Mouse (Mus musculus) cerebellum, adult 8-10 months (tissue): ENCODE results near the gene Ptprs.
A peak's percentile ranks its signal among the peaks of the same experiment; 100 is the strongest.
"Not testable (repeated sequence)": the region's sequence is repeated elsewhere in the genome, so short reads cannot be mapped to it uniquely, and the experiment has no call there.

ENCODE experiments used
- DNase-seq: peaks from one replicate; pipeline ENCODE4 v3.0.0; 2022

Ptprs gene

DNA sequence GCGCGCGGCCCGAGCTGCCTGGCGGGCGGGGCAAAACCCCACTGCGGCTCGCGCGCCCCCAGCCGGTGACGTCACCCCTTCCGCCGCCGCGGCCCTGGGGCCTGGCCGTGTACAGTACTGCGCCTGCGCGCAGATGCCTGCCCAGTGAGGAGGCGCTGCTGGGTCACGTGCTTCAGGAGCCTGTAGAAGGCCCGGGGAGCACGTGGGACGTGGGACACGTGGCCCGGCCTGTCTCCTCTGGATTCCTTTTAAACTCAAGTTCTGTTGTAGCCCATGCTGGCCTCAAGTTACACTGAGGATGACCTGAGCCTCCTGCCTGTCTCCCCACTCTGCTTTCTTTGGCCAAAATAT, at the start of gene Ptprs:
Gene Ptprs (minus strand): TSS at position 82 of the 351 bp plus-strand sequence.
- peak; percentile 97 for DNase-seq

DNA sequence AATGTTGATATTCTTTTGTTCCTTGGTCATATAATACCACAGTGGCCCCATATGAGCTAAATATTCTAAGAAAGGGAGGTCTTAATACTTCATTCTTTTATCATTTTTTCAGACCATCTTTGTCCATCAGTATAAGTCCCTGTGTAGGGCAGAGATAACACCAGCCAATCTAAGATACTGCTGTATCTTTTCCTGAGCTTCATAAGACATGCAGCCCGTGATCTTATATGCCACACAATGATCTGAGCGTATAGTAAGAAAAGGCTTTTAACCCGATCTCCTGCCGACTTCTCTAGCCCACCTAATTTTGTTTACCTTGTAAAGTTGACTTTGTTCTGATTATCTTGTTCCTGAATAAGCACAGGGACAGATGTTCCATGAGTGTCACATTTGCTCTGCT, 48.7 kb upstream of the Ptprs start:
- DNase-seq = no peak

DNA sequence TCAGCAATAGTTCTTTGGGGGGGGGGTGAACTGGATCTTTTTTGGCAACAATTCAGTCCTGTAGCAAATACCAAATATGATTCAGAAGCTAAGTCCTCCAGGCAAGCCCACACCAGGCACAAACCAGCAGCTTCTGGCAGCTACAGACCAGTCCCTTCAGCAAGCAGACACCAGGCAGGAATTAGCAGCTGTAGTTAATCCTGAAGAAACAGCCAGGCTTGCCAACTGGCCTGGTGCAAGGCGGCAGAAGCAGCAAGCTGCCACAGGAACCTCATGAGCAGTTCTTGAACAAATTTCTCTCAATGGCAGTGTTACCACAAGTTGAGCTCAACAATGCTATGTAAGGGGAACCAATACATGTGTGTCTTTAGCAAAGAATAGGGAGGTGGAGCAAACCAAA, 46.5 kb upstream of the Ptprs start:
- DNase-seq = no peak

DNA sequence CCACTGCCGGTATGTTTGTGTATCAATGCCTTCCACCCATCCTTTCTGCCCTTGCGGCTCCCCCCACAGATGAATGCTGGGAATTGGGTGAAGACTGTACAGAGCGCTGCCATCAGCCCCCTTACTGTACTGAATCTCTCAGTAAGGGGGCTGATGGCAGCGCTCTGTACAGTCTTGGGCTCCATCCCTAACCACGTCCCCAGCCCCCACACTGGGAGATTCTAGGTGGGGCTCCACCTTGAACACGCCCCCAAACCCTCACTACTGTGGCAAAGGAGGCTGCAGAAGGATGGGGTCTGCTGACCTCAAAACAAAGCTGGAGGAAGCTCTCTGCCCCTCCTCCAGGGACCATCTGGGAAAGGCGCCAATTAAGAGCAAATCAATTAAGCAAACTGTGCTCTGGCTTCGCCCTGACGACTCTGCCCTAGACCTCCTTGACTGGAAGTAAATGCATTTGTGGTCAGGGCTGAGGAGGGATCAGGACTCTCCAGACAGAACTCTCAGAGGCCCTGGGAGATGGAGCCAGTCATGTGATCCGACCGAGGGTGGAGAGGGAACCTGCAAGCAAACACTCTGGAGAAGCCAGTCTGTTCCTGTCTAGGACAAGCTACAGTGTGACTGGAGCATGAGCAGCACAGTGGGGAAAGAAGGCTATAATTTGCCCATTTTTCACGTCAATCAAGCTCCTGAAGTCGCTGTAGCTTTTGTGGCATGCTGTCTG, 39.6 kb upstream of the Ptprs start:
- no peak for DNase-seq

DNA sequence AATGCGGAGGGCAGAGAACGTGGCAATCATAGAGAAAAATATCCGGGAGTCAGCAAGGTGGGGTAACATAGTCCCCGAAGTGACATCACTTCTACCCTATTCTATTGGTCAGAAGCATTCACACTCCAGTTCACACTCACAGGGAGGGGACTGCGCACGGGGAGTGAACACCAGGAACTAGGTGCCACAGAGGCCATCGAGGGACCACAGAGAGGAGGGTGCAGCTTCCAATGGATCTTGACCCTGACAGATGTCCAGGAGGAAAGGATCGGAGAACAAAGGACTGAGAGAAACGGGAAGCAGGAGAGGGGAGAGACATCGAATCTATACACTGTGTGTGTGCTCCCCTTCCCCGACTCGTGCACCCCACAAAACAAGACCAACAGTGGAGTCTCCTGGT, 38.6 kb upstream of the Ptprs start:
- no peak for DNase-seq

DNA sequence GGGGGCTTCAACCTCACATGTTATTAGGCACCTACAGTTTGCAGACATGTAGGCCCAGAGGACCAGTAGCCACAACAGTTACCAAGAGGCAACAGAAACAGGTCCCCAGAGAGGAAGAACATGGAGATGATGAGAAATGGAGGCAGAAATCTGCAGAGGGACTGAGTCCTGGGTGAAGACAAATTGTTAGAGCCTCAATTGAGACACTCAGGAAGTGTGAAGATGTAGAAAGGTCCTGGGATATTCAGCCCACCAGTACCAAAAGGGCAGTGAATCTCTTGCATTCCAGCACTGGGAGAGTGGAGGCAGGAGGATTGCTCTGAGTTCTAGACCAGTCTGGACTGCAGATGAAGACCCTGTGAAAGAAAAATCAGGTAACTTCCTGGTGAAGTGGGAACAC, 38.0 kb upstream of the Ptprs start:
- no peak for DNase-seq

DNA sequence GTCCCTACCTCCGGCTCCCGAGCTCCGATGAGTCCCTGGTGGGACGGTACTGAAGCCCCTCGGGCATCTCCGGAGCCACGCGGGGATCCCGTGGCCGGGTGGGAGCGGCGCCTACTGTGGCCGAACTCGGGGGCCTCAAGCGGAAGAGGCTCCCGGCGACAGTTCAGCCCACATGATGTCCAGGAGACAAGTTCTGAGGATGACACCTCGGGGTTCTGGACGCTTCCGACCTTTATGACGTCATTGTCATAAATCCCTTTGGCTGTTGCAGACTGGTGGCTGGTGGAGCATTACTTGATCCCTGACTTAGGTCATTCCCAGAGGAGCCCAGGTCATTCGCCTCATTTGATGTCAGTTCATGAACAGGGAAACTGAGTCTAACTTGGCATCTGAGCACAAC, 36.0 kb upstream of the Ptprs start, which contains the start of gene Znrf4:
Gene Znrf4 (minus strand): TSS at position 122 of the 400 bp plus-strand sequence.
- no peak for DNase-seq

DNA sequence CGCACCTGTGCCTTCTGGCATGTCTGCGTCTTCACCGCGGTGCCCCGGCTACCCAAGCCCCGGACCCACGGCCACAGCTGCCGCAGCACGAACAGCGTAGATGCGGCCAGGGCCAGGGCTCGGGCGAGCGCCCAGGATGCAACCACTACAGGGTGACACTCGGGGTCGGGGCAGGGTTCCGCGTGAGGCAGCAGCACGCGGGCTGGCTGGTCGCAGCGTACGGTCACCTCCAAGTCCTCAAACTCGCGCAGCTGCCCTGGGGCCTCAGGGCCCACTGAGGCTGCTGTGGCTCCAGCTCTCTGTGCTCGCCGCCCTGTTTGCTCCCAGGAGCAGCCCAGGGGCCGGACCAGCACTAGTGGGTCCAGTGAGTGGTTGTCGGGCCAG, 35.4 kb upstream of the Ptprs start:
- DNase-seq = no peak

DNA sequence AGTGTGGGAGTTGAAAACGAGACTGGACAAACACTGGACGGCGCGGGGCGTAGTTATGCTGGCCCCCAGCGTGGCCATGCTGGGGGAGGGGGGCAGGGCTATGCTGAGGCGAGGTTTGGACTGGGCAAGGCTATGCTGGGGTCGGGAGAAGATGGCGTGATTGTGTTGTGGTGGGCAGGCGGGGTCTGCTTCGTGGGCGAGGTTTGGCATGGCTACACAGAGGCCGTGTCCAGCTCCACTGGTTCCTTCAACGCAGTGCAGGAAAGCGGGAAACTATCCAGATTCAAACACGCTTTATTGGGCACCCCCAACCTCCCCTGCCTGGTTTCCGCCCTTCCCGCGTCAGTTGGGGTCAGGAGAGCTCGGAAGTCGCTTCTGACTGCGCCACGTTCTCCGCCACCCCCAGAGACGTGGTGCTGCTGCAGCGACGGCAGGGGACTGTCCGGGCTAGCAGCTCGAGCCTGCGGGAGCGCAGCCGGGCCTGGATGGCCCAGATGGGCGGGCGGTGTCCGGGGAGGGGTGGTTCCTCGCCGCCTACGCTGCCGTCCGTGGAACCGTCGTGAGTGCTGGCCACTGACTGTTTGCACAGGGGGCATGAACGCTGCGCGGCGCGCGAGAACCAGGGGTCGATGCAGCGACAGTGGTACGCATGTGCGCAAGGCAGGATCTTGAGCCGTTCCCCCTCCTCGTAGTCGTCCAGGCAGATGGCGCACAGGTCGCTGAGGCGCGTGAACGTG, 34.9 kb upstream of the Ptprs start:
- DNase-seq = no peak

DNA sequence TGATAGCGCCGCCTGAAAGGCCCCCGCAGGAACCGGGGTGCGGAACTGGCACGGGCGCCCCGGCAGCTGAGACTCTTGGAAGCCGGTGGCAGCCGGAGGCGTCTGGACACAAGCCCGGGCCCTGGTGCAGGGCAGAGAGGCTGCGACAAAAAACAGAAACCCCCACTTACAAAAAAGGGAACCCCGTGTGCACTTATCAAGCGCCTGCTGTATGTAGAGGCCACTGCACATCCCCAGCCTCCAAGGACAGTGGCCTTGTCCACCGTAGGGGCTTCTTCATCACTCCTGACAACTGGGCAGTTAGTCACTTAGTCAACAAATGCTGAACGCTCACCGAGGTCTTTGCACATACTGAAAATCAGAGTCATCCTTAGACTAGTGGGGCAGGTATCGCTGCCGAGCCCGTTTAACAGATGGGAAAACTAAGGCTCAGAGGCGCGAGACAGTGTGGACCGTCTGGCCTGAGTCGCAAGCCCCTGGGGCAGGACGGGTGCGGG, 34.2 kb upstream of the Ptprs start:
- DNase-seq = peak; percentile 66

DNA sequence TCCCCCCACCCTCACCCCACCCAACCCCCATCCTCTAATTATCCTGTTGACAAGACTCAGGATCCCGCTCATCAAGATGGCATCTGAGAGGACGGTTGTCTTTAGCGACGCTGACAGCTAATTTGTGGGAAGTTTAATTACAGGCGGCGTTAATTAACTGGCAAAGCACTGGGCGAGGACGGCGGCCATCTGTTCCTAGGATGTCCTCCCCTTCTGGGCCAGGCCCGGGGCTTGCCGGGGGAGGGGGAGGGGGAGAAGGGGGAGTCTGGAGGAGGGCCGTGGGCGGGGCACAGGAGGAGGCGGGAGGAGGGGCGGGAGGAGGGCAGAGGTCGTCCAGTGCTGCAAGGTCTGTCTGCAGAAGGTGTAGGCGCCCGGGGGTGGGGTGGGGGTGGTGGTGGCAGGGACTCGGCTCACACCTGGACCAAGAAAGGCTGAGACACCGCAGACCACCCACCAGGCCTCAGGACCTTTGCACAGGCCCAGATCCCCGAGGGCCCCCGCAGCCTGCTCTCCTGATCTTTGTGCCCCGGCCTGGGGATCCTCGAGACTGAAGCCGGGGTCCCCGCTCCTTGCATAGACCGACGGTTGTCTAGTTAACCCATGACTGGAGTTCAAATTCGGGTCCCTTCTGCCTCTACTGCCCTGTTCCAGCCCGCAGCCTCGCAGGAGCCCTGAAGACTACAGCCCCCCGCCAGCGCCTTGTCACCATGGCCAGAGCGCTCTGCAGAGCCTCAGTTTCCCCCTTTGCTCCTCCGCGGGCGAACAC, 33.6 kb upstream of the Ptprs start:
- DNase-seq = peak; percentile 69

DNA sequence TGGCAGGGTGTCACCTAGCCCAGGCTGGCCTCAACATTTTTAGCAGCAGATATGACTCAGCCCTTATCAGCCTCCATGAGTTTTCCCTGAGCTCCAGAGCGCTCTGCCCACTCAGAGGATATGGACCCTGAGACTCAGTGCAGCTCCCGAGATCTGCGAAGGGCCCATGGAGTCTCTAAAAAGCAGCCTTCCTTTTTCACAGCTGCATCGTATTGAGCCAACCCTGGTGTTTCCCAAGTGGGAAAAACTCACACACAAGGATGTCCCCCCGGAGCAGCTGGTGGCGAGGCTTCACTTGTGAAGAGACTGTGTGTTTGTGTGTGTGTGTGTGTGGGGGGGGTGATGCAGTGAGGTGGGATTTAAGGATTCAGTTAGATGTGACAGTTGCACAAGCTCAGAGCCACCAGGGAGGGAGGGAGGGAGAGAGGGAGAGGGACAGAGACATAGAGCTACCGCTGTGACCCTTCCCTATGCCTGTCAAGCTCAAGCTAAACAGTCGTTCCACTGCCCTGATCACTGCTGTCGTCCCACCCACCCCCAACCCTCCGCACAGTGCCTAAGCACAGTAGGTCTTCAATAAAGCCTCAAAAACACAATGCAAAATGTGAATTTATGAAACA, 32.8 kb upstream of the Ptprs start:
- no peak for DNase-seq

DNA sequence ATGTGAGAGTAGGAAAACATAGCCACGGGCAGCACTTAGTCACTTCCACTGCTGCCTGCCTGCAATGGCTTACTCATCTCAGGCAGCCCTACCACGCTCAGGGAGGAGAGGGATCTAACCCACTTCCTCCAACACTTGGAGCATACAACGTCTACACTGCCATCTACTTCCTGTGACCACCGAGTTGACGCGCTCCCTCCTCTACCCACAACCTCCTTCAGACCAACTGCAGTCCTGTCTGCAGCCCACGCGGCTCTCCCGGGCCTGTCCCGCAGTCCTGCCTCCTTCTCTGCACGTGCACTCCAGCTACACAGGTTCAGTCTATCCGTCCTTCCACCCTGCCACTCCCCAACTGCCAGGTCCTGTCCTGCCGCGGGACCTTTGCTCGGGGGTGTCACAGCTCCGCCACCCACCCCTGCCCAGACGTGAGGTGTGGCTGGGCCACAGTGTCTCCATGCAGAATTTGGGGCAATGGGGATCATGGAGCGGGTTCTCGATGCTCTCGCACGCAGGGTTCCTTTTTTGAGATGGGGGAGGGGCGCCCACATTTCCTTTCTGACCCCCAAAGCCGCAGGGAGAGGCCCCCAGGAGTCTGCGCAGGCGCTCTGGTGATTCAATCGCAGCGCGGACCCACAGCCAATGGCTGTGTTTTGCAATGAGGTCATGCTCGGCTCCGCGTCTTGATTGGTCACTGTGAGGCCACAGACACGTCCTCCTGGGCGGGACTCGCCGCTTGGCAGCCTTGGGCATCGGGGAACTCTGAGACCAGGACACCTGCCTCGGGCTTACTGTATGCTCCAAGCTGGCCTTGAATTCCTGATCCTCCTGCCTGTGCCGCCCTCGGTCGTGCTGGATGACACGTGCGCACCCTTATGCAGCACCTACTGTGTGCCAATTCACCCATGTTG, 31.1 kb upstream of the Ptprs start:
- peak; percentile 95 for DNase-seq

DNA sequence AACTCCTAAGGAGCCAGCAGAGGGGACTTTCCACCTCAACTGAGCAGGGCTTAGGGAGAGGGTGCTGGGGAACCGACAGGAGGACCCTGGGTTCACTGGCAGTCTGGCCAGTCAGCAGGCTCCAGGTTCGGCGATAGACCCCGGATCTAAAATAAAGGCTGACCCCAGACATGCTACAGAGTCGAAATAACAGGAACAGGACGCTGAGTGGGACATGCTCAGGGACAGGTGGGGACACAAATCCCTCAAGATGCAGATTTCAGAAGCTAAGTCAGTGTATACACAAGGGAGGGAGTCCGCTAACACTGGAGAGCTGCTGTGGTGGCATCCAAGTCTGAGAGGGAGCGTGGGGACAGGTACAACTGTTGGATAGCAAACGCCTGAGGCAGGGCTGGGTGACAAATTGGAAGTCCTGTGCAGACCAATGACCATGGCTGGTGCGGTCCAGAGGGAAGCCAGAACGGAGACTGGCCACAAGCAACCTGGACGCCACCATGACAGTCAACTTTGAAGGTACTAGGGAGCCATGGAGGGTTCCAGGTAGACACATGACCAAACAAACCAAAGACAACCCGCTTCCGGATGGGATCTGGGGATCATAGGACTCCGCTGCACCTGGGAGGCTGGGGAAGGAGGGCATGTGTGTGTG, 30.3 kb upstream of the Ptprs start:
- no peak for DNase-seq

DNA sequence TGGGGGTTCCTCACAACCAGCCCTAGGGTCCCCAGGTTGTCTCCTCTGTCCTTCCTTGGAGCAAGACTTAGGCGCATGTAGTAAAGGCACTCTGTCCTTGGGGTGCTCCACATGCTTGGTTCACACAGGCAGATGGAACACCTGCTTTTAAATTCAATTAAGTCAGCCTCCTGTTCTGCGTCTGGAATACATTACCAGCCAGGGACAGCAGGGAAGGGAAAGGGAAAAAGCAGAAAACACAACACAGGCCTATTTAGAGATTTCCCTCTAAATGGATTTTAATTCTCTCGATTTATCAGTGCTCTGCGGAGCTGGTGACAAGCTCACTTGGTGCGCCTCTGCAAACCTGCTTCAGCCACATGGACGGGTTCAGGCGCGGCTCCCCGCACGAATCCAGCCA, 29.1 kb upstream of the Ptprs start:
- no peak for DNase-seq

DNA sequence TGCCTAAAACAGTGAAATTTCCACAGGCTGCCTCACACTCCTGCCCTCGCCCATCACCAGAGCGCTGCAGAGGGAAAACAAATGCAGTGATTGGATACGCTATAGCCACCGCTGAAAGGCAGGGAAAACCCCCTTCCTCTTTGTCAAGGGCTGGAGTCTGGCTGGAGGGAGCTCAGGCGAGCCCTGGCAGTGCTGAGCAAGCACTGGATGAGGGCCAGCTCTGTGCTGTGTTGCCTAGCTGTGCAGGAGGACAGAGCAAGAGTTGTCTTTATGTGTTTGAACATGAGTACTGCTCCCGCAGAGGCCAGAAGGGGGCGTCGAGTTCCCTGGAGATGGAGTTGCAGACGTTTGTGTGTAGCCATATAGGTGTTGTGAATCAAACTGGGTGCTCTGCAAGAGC, 26.2 kb upstream of the Ptprs start:
- DNase-seq = peak; percentile 69

DNA sequence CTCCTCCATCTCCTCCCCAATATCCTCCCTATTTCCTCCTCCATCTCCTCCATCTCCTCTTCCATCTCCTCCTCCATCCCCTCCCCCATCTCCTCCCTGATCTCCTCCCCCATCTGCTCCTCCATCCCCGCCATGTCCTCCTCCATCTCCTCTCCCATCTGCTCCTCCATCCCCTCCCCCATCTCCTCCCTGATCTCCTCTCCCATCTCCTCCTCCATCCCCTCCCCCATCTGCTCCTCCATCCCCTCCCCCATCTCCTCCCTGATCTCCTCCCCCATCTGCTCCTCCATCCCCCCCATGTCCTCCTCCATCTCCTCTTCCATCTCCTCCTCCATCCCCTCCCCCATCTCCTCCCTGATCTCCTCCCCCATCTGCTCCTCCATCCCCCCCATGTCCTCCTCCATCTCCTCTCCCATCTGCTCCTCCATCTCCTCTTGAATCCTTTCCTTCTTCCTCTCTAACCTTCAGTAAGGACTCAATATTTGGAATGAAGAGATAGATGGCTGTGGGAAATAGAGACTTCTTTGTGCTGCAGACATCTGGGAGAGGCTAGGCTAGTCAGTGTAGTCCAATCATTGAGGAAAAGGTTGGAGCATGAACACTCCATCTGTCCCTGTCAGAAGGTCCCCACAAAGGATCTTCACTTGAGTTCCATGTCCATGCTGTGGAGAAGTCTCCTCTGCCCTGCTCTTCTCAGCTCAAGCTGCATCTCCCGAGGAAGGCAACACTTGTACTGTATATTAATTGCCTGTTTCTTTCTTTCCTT, 25.5 kb upstream of the Ptprs start:
- not testable (repeated sequence) for DNase-seq

DNA sequence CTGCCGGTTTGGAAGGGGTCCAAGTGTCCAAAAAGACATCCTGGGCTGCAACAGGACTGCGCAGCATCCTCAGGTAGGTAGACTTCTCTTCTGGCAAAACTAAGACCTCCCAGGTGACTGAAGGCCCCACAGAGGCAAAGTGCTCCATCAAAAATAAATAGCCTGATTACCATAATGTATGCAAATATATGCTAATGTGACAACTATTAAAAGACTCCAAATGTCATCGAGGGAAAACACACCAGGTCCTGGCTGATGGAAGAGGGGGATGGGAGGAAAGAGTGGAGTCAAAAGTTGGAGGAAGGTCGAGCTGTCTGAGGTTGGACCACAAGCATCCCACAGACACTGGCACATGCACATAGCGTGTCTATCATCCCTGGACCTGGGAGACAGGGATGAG, 22.9 kb upstream of the Ptprs start:
- DNase-seq = no peak

DNA sequence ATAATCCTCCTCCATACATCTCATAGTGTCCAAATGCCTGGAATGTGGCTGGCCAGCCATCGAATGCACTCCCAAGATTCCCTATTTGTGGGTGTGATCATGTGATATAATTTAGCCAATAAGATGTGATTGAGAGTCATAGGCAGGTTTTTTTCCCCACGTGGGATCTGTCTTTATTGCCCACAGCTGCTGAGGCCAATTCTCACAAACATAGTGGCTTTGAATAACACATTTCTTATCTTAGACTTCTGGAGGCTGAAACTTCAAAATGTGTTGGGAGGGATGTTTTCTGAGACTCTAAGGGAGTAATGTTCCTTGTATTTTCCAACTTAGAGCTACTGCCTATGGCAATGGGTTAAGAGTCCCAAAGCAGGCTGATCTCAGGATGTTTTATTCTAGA, 18.2 kb upstream of the Ptprs start:
- DNase-seq = no peak

DNA sequence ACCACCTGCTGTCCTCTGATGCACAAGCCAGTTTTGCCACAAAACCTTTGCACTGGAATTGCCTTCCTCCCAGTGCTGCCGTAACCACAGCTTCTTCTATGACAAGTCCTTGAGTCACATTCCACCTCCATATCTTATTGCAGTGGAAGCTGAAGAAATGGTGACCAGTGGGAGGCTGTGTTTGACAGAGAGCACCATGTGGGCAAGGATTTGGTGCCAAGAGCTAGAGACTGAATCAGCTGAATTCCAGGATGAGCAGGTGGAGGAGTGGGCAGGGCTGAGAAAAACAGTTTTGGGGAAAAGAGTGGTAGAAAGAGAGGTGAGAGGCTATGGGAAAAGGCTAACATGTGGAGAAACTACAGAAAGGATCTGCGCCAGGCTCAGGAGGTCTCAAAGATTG, 17.6 kb upstream of the Ptprs start:
- no peak for DNase-seq
